Mouse (Mus musculus): ENCODE measurements around the gene Pde8a.

The Pde8a gene

DNA sequence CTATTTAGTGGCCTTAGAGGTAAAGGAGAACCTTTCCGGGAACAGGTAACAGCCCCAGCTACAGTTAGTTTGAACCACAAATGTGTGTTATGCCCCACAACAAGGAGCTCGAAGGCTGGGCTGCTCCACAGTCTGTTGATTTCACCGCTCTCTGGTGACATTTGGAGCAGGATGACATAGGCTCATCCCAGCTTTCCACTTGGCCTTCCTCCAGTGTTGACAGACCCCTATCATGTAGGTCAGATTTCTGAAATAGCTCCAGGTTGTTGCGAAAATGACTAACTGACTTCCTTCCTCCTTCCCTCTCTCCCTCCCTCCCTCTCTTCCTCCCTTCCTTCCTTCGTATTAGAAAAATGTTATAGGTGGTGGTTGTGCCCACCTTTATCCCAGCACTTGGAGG, 14.3 kb upstream of the Pde8a start:
- POLR2A ChIA-PET = interaction anchor here in 3 of 4 experiments (0.5 to 4.4 kb wide), 10 partner anchors 8 to 563 kb away, joined by 3 to 44 read pairs (median 5); partner anchors contain the start of genes Pde8a (in 1 of the 3), Ramac (in 1 of the 3) and Rps17 (in 1 of the 3)
- CTCF ChIA-PET = interaction anchor here in 2 of 4 experiments (0.6 to 1.6 kb wide), 3 partner anchors 11 to 32 kb away, joined by 3 to 6 read pairs (median 4); no protein-coding TSS in a partner anchor

DNA sequence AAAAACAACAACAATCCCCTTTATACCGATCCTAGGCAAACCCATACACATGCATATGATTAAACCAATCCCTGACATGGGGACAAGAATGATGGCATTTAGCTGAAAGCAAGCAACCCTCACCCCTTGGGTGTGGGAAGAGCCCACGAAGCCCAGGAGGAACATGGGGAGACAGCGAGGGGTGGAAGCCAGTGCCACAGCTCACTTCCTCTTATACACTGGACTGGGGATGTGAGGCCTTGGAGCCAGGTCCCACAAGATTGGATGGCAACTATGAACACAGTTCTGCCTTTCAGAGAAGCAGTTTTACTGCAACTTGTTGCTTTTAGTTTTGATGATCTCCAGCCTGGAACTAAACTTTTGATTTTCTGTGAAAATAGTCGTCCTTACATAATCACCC, 13.6 kb upstream of the Pde8a start:
- POLR2A ChIA-PET = interaction anchor here in 3 of 4 experiments (0.7 to 4.4 kb wide), 9 partner anchors 9 to 563 kb away, joined by 3 to 44 read pairs (median 5); partner anchors contain the start of genes Pde8a (in 1 of the 3), Ramac (in 1 of the 3) and Sec11a (in 1 of the 3)

DNA sequence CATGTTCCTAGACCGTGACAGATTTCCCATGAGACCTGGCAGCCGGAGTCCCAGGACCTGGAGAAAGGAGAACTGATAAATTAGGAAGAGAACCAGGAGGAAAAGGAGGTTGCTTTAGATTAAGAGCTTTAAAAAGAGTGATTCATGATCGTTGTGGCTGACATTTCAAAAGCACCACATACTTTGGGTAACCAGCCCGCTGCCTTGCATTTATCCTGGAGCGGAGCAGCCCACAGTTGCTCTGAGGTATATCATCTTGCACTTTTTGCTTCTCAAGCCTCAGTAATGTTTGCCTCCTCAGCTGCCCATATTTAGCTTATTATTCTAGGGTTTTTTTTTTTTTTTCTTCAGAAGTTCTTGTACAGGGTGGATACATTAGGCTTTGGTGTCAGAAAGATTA, 11.0 kb upstream of the Pde8a start:
- POLR2A ChIA-PET = interaction anchor here in 3 of 4 experiments (0.7 to 3.7 kb wide), 43 partner anchors 10 to 358 kb away, joined by 3 to 51 read pairs (median 5); partner anchors contain the start of genes Pde8a (in 3 of the 3) and Rps17 (in 3 of the 3)
- CTCF ChIA-PET = interaction anchor here in 3 of 4 experiments (0.6 to 2.2 kb wide), 3 partner anchors 10 to 130 kb away, joined by 3 to 11 read pairs (median 8); no protein-coding TSS in a partner anchor

More for the DNA sequence above, 13.6 kb upstream of the Pde8a start:
- CTCF ChIA-PET = interaction anchor here in 1 of 4 experiments (1.2 to 1.6 kb wide), 2 partner anchors 13 to 33 kb away, joined by 3 to 4 read pairs; no protein-coding TSS in a partner anchor

DNA sequence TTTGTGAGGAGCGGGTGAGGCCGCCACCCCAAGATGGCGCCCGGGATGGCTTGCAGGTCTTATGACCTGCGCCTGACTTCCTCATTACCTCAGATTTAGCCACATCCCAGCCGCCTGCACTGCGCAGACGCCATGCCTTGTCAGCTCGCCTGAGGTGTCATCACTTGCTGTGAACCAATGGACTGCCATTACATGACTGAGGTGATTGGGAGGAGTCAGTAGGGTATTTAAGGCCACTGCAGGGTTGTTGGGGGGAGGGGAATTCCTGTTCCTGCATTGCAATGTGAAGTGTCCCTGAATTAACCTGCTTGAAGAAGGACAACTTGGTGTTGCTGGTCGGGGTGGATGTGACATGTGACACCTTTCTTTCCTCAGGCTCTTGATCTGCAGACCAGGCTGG, 9.8 kb upstream of the Pde8a start:
- ChIA-PET CTCF (interaction anchor here in 2 of 4 experiments (2.2 kb wide), 2 partner anchors 9 to 36 kb away, joined by 8 to 11 read pairs; no protein-coding TSS in a partner anchor), POLR2A (interaction anchor here in 3 of 4 experiments (0.6 to 3.7 kb wide), 23 partner anchors 8 to 1033 kb away, joined by 3 to 51 read pairs (median 7); partner anchors contain the start of genes Pde8a (in 3 of the 3) and Rps17 (in 1 of the 3))

DNA sequence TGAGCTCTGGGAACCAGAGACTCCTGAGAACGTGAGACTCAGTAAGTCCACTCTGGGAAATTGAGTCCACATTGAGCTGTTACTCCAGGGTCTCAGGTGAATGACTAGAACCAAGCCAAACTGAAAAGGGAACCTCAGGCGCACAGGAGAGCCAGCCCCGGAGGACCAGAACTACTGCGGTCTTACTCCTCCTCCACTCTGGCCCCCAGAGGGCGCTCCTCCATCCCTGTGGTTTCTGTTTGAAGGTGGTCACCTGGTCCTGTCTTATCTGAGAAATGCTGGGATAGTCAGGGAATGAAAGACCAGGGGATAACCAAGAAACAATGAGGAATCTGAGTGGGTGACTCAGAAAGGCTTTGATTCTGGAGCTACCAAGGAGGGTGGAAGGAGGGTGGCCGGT, 4.5 kb upstream of the Pde8a start:
- ChIA-PET CTCF (interaction anchor here in 2 of 4 experiments (1.0 to 1.4 kb wide), 3 partner anchors 34 to 127 kb away, joined by 3 to 4 read pairs (median 3); no protein-coding TSS in a partner anchor), POLR2A (interaction anchor here in 3 of 4 experiments (0.6 to 5.8 kb wide), 13 partner anchors 14 to 434 kb away, joined by 3 to 93 read pairs (median 4); partner anchors contain the start of gene Rps17 (in 2 of the 3))

DNA sequence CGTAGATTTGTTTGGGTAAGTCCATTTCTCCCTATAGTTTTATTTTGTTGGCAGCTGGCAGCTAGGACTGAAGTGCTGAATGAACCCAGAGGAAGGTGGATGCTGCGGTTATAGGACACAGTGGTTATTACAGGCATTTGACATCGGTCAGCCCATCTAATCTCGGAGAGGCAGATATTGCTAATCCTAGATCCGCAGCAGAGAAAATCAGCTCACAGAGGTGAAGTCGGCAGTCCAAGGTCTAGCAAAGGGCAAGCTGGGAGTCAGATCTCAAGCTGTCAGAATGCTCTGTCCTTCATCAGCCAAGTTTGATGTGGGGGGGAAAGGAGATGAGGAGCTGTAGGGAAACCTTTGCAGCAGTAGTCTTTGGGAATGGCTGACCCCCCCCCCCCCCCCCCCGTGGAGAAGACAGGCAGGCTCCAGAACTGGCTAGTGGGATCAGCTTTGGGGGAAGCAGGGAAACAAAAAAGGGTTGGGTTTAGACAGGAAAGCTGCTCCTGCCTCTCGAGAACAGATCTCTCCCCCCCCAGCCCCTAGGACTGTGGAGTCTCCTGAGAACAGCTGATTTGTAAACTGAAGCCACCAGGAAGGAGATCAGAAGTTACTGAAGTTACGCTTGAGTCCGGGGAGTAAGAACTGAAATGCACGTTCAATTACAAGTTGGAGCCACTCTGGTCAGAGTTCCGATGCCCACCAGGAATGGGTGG, 3.3 kb upstream of the Pde8a start:
- CTCF ChIA-PET = interaction anchor here in 3 of 4 experiments (0.6 to 1.4 kb wide), 9 partner anchors 11 to 331 kb away, joined by 3 to 6 read pairs (median 3); no protein-coding TSS in a partner anchor

DNA sequence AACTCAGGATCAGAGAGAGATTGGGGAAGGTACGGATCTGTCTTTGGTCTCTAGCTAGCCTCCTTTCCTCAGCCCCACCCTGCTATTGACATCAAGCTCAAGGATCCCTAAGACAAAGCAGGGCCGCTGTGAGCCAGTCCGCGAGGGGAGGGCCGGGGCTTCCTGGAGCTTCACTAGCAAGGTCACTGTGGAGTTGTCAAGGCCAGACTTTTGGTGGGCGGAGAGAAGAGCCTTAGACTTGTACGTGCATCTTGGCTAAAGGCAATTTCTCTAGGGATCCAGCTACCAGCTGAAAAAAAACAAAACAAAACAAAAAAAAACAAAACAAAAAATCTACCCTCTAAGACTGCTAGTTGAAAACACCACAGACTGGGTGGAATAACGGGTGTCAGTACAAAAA, 1.6 kb upstream of the Pde8a start:
- ChIA-PET POLR2A (interaction anchor here (0.5 to 5.8 kb wide), 113 partner anchors 8 to 1097 kb away, joined by 3 to 93 read pairs (median 4); partner anchors contain the start of genes Rps17 (in 3 of the 4), Whamm (in 2 of the 4), Homer2 (in 1 of the 4) and Idh2 (in 1 of the 4)), CTCF (interaction anchor here in 3 of 4 experiments (0.5 to 2.0 kb wide), 15 partner anchors 9 to 1184 kb away, joined by 3 to 13 read pairs (median 5); partner anchors contain the start of gene Zscan2 (in 1 of the 3))

More for the DNA sequence above, 3.3 kb upstream of the Pde8a start:
- POLR2A ChIA-PET = interaction anchor here (0.5 to 5.8 kb wide), 29 partner anchors 7 to 967 kb away, joined by 3 to 93 read pairs (median 5); partner anchors contain the start of gene Rps17 (in 3 of the 4)

GRCm38 (mm10) chr7:81212261-81212681, 1.1 kb upstream of the Pde8a start:
- CTCF ChIA-PET = interaction anchor here (0.5 to 2.0 kb wide), 13 partner anchors 10 to 1184 kb away, joined by 3 to 13 read pairs (median 5); no protein-coding TSS in a partner anchor
- POLR2A ChIA-PET = interaction anchor here (0.5 to 5.8 kb wide), 116 partner anchors 8 to 1097 kb away, joined by 3 to 93 read pairs (median 4); partner anchors contain the start of genes Rps17 (in 3 of the 4), Whamm (in 2 of the 4), Homer2 (in 1 of the 4) and Idh2 (in 1 of the 4)

DNA sequence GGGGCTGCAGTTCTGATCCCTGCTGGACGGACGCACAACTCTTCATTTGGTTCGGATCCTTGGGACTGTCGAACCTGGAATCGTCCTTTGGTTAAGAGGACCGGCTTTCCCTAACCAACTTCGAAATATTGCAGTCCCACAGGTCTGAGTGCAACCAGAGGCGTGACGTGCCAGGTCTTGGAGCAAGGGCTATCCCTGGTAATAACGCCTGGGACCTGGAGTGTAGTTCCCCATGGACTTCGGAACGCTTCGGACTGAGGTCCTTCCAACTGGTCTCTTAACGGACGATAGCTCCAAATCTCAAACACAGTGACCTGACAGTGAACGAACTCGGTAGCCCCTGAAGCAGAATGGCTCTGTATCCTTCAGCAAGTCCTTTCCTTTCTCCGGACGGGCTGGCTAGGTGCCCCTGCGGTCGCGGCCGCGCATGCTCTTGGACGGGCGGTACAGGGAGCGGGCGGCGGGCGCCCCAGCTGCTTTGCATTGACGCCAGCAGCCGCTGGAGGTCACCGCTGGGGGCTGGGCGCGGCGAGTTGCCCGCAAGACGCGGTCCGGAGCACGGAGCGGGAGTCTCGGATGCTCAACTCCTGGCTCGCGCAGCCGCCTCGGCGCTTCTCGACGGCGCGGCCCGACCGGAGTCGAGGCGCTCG, 574 bp upstream of the Pde8a start:
- ChIA-PET POLR2A (interaction anchor here (0.5 to 5.8 kb wide), 87 partner anchors 7 to 1082 kb away, joined by 3 to 93 read pairs (median 5); partner anchors contain the start of genes Rps17 (in 3 of the 4), Whamm (in 2 of the 4), Sec11a (in 1 of the 4) and Wdr73 (in 1 of the 4)), CTCF (interaction anchor here (0.6 to 2.0 kb wide), 9 partner anchors 10 to 885 kb away, joined by 3 to 11 read pairs (median 4); no protein-coding TSS in a partner anchor)

DNA sequence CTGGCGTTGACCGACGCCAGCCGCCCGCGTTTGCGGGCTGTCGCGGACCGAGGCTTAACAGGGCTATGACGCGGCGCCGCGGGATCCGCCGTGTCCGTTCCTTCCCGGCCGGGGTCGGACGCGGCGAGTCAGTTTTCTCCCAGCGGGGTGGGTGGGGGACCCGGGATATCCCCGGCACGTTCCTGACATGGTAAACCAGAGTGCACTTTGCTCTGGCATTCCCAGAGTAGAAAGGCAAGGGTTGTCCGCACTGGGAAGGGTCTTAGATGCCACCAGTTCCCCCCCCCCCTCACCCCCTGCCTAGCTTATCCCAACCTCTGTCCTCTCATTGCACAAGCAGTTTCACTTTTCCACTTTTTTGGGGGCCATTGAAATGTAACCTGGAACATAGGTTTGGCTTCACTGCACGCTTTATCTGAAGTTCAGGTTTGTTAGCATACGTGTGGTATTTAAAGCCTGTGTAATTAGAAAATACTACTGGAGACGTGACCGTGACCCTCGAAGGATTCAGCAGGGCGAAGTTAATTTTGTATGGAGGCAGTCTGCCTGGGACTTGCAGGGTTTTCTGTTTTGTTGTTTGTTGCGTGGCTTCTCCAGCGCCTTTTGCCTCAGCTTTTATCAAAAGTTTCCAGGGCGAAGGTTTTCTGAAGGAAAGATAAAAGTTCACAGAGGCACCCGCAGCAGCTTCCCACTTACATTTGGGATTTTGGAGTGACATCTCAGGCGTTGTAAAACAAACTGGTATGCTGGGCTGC, 934 bp downstream of the Pde8a start:
- ChIA-PET CTCF (interaction anchor here in 1 of 4 experiments (0.6 kb wide), 1 partner anchor 344 kb away, joined by 8 read pairs; no protein-coding TSS in a partner anchor), POLR2A (no interaction called here)

DNA sequence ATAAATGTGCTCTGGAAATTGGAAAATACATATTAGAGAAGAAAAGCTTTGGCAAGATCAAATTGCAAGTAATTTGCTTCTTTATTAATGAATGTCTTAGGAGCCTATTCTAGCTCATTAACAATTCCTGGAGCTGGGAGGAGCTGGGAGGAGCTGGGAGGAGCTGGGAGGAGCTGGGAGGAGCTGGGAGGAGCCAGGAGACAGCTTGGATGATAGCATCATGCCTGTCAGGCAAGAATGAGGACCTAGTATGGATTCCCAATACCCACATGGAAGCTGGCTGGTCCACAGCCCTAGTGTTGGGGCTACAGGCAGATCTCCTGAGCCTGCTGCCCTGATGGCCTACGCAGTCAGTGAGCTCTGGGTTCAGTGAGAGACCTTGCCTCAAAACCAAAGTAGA, 2.6 kb downstream of the Pde8a start:
- ChIA-PET POLR2A (interaction anchor here in 3 of 4 experiments (0.6 to 1.2 kb wide), 20 partner anchors 11 to 659 kb away, joined by 3 to 8 read pairs (median 4); no protein-coding TSS in a partner anchor), CTCF (interaction anchor here in 2 of 4 experiments (0.7 kb wide), 3 partner anchors 23 to 49 kb away, joined by 3 to 4 read pairs (median 3); no protein-coding TSS in a partner anchor)

GRCm38 (mm10) chr7:81219321-81219720, 5.9 kb downstream of the Pde8a start:
- POLR2A ChIA-PET = interaction anchor here in 3 of 4 experiments (0.6 to 3.2 kb wide), 16 partner anchors 8 to 1015 kb away, joined by 3 to 18 read pairs (median 3); partner anchors contain the start of gene Rps17 (in 1 of the 3)
- CTCF ChIA-PET = interaction anchor here in 2 of 4 experiments (0.6 to 1.1 kb wide), 2 partner anchors 336 to 489 kb away, joined by 3 to 4 read pairs; no protein-coding TSS in a partner anchor

- POLR2A ChIA-PET = interaction anchor here in 3 of 4 experiments (0.8 to 3.2 kb wide), 14 partner anchors 9 to 124 kb away, joined by 3 to 18 read pairs (median 4); partner anchors contain the start of gene Rps17 (in 1 of the 3)
- CTCF ChIA-PET = interaction anchor here in 1 of 4 experiments (1.1 kb wide), 1 partner anchor 491 kb away, joined by 3 read pairs; no protein-coding TSS in a partner anchor
These were observed 7.0 kb downstream of the Pde8a start for GRCm38 (mm10) chr7:81220381-81220780.

GRCm38 (mm10) chr7:81224260-81224659, 10.9 kb downstream of the Pde8a start:
- ChIA-PET POLR2A (interaction anchor here in 3 of 4 experiments (0.8 to 3.1 kb wide), 4 partner anchors 12 to 13 kb away, joined by 3 to 13 read pairs (median 4); no protein-coding TSS in a partner anchor), CTCF (interaction anchor here in 1 of 4 experiments (1.3 kb wide), 1 partner anchor 12 kb away, joined by 3 read pairs; no protein-coding TSS in a partner anchor)

GRCm38 (mm10) chr7:81230091-81230792, 16.8 kb downstream of the Pde8a start:
- CTCF ChIA-PET = no interaction called here
- POLR2A ChIA-PET = interaction anchor here (0.7 to 2.4 kb wide), 16 partner anchors 10 to 120 kb away, joined by 3 to 18 read pairs (median 3); no protein-coding TSS in a partner anchor

GRCm38 (mm10) chr7:81232674-81233073, 19.3 kb downstream of the Pde8a start:
- CTCF ChIA-PET = interaction anchor here in 1 of 4 experiments (0.6 kb wide), 1 partner anchor 23 kb away, joined by 6 read pairs; no protein-coding TSS in a partner anchor
- POLR2A ChIA-PET = interaction anchor here in 2 of 4 experiments (0.8 to 1.4 kb wide), 3 partner anchors 12 to 21 kb away, joined by 3 read pairs; no protein-coding TSS in a partner anchor

Data from embryonic stem cell, embryonic (primary cell).